Mouse (Mus musculus): ENCODE measurements around the gene Rab44. TPM values are rescaled to one million over a fixed set of nuclear protein-coding genes. Genes with fewer than 3 reads are reported as not detected.
A peak's percentile ranks its signal among the peaks of the same experiment; 100 is the strongest.
"Not testable (repeated sequence)": the region's sequence is repeated elsewhere in the genome, so short reads cannot be mapped to it uniquely, and the experiment has no call there.

Gene Rab44
- polyA plus RNA-seq, 1 experiment from 2014 or later, result 0.08 TPM

GRCm38 (mm10) chr17:29095201-29095733 is 18.7 kb upstream of the Rab44 start:
- Histone ChIP-seq H3K9ac (ENCODE audit: low read depth, low read length) (peak overlapping the region; percentile 84), H3K4me1 (ENCODE audit: control insufficient read depth, insufficient read depth, low read length) (peaks cover 8% of the 10 kb centered on the region), H3K4me2 (ENCODE audit: low read length) (peak overlapping the region; percentile 89), H3K9me3 (replicated peaks; ENCODE audit: control insufficient read depth, low read length, poor library complexity, severe bottlenecking) (no peaks in the 10 kb centered on the region), H3K36me3 (ENCODE audit: control insufficient read depth, insufficient read depth, low read length) (peaks cover 11% of the 10 kb centered on the region), H3K27ac (ENCODE audit: low read length) (peak overlapping the region; percentile 65), H3K27me3 (ENCODE audit: control insufficient read depth, insufficient read depth, low read depth, low read length) (no peaks in the 10 kb centered on the region), H3K4me3 (ENCODE audit: low read depth, low read length) (peak overlapping the region; percentile 64)
- peak; percentile 89 for ATAC-seq
- under 1% methylated on average over 44 of the region's 44 CpGs for WGBS

GRCm38 (mm10) chr17:29096245-29096644 is 17.7 kb upstream of the Rab44 start:
- H3K27ac ChIP-seq (ENCODE audit: low read length), result no peak overlapping the region
- no peaks in the 10 kb centered on the region for H3K27me3 ChIP-seq (ENCODE audit: control insufficient read depth, insufficient read depth, low read depth, low read length)
- no peak overlapping the region for H3K4me2 ChIP-seq (ENCODE audit: low read length)
- no peak overlapping the region for H3K9ac ChIP-seq (ENCODE audit: low read depth, low read length)
- peaks cover 13% of the 10 kb centered on the region for H3K36me3 ChIP-seq (ENCODE audit: control insufficient read depth, insufficient read depth, low read length)
- WGBS, result 88% methylated on average over 6 of the region's 6 CpGs
- H3K9me3 ChIP-seq (replicated peaks; ENCODE audit: control insufficient read depth, low read length, poor library complexity, severe bottlenecking), result no peaks in the 10 kb centered on the region
- H3K4me1 ChIP-seq (ENCODE audit: control insufficient read depth, insufficient read depth, low read length), result peaks cover 8% of the 10 kb centered on the region
- no peak for ATAC-seq
- H3K4me3 ChIP-seq (ENCODE audit: low read depth, low read length), result no peak overlapping the region

- 60% methylated on average over 7 of the region's 7 CpGs for WGBS
- H3K4me3 ChIP-seq (ENCODE audit: low read depth, low read length), result no peak overlapping the region
- peaks cover 13% of the 10 kb centered on the region for H3K36me3 ChIP-seq (ENCODE audit: control insufficient read depth, insufficient read depth, low read length)
- peaks cover 8% of the 10 kb centered on the region for H3K4me1 ChIP-seq (ENCODE audit: control insufficient read depth, insufficient read depth, low read length)
- no peak overlapping the region for H3K9ac ChIP-seq (ENCODE audit: low read depth, low read length)
- no peak for ATAC-seq
- no peak overlapping the region for H3K4me2 ChIP-seq (ENCODE audit: low read length)
- H3K9me3 ChIP-seq (replicated peaks; ENCODE audit: control insufficient read depth, low read length, poor library complexity, severe bottlenecking), result no peaks in the 10 kb centered on the region
- H3K27me3 ChIP-seq (ENCODE audit: control insufficient read depth, insufficient read depth, low read depth, low read length), result no peaks in the 10 kb centered on the region
- no peak overlapping the region for H3K27ac ChIP-seq (ENCODE audit: low read length)
Measured at GRCm38 (mm10) chr17:29096851-29097561, 16.9 kb upstream of the Rab44 start.

- H3K4me1 ChIP-seq (ENCODE audit: control insufficient read depth, insufficient read depth, low read length), result peaks cover 6% of the 10 kb centered on the region
- H3K4me2 ChIP-seq (ENCODE audit: low read length), result no peak overlapping the region
- no peak for ATAC-seq
- 94% methylated on average over 24 of the region's 24 CpGs for WGBS
- no peak overlapping the region for H3K27ac ChIP-seq (ENCODE audit: low read length)
- no peaks in the 10 kb centered on the region for H3K27me3 ChIP-seq (ENCODE audit: control insufficient read depth, insufficient read depth, low read depth, low read length)
- no peaks in the 10 kb centered on the region for H3K9me3 ChIP-seq (replicated peaks; ENCODE audit: control insufficient read depth, low read length, poor library complexity, severe bottlenecking)
- H3K9ac ChIP-seq (ENCODE audit: low read depth, low read length), result no peak overlapping the region
- H3K4me3 ChIP-seq (ENCODE audit: low read depth, low read length), result no peak overlapping the region
- peaks cover 13% of the 10 kb centered on the region for H3K36me3 ChIP-seq (ENCODE audit: control insufficient read depth, insufficient read depth, low read length)
Measured at GRCm38 (mm10) chr17:29098291-29098690, 15.7 kb upstream of the Rab44 start.

- no peak overlapping the region for H3K4me2 ChIP-seq (ENCODE audit: low read length)
- H3K9me3 ChIP-seq (replicated peaks; ENCODE audit: control insufficient read depth, low read length, poor library complexity, severe bottlenecking), result no peaks in the 10 kb centered on the region
- H3K4me1 ChIP-seq (ENCODE audit: control insufficient read depth, insufficient read depth, low read length), result peaks cover 6% of the 10 kb centered on the region
- no peak overlapping the region for H3K27ac ChIP-seq (ENCODE audit: low read length)
- ATAC-seq, result no peak
- H3K36me3 ChIP-seq (ENCODE audit: control insufficient read depth, insufficient read depth, low read length), result peaks cover 13% of the 10 kb centered on the region
- H3K27me3 ChIP-seq (ENCODE audit: control insufficient read depth, insufficient read depth, low read depth, low read length), result no peaks in the 10 kb centered on the region
- no peak overlapping the region for H3K9ac ChIP-seq (ENCODE audit: low read depth, low read length)
- 82% methylated on average over 8 of the region's 8 CpGs for WGBS
- H3K4me3 ChIP-seq (ENCODE audit: low read depth, low read length), result no peak overlapping the region
Measured at GRCm38 (mm10) chr17:29099076-29099475, 14.9 kb upstream of the Rab44 start.

GRCm38 (mm10) chr17:29100627-29101026 is 13.3 kb upstream of the Rab44 start:
- H3K4me2 ChIP-seq (ENCODE audit: low read length), result no peak overlapping the region
- peaks cover 13% of the 10 kb centered on the region for H3K36me3 ChIP-seq (ENCODE audit: control insufficient read depth, insufficient read depth, low read length)
- no peaks in the 10 kb centered on the region for H3K27me3 ChIP-seq (ENCODE audit: control insufficient read depth, insufficient read depth, low read depth, low read length)
- no peak overlapping the region for H3K27ac ChIP-seq (ENCODE audit: low read length)
- no peaks in the 10 kb centered on the region for H3K9me3 ChIP-seq (replicated peaks; ENCODE audit: control insufficient read depth, low read length, poor library complexity, severe bottlenecking)
- ATAC-seq, result no peak
- no peak overlapping the region for H3K9ac ChIP-seq (ENCODE audit: low read depth, low read length)
- peaks cover 4% of the 10 kb centered on the region for H3K4me1 ChIP-seq (ENCODE audit: control insufficient read depth, insufficient read depth, low read length)
- no peak overlapping the region for H3K4me3 ChIP-seq (ENCODE audit: low read depth, low read length)
- WGBS, result 93% methylated on average over 7 of the region's 7 CpGs

GRCm38 (mm10) chr17:29110356-29110755 is 3.6 kb upstream of the Rab44 start:
- not testable (repeated sequence) for H3K36me3 ChIP-seq (ENCODE audit: control insufficient read depth, insufficient read depth, low read length); H3K4me3 ChIP-seq (ENCODE audit: low read depth, low read length); H3K9me3 ChIP-seq (replicated peaks; ENCODE audit: control insufficient read depth, low read length, poor library complexity, severe bottlenecking); H3K27ac ChIP-seq (ENCODE audit: low read length); H3K27me3 ChIP-seq (ENCODE audit: control insufficient read depth, insufficient read depth, low read depth, low read length); H3K4me1 ChIP-seq (ENCODE audit: control insufficient read depth, insufficient read depth, low read length); ATAC-seq; H3K4me2 ChIP-seq (ENCODE audit: low read length); H3K9ac ChIP-seq (ENCODE audit: low read depth, low read length)
- WGBS, result 87% methylated on average over 6 of the region's 6 CpGs

GRCm38 (mm10) chr17:29111332-29111731 is 2.6 kb upstream of the Rab44 start:
- Histone ChIP-seq H3K9me3 (replicated peaks; ENCODE audit: control insufficient read depth, low read length, poor library complexity, severe bottlenecking) (no peaks in the 10 kb centered on the region), H3K27me3 (ENCODE audit: control insufficient read depth, insufficient read depth, low read depth, low read length) (no peaks in the 10 kb centered on the region), H3K27ac (ENCODE audit: low read length) (no peak overlapping the region), H3K4me3 (ENCODE audit: low read depth, low read length) (no peak overlapping the region), H3K4me1 (ENCODE audit: control insufficient read depth, insufficient read depth, low read length) (no peaks in the 10 kb centered on the region), H3K9ac (ENCODE audit: low read depth, low read length) (no peak overlapping the region), H3K36me3 (ENCODE audit: control insufficient read depth, insufficient read depth, low read length) (no peaks in the 10 kb centered on the region), H3K4me2 (ENCODE audit: low read length) (no peak overlapping the region)
- no peak for ATAC-seq
- 88% methylated on average over 5 of the region's 5 CpGs for WGBS

- WGBS, result 70% methylated on average over 12 of the region's 12 CpGs
- no peak for ATAC-seq
- Histone ChIP-seq H3K9me3 (replicated peaks; ENCODE audit: control insufficient read depth, low read length, poor library complexity, severe bottlenecking) (no peaks in the 10 kb centered on the region), H3K4me2 (ENCODE audit: low read length) (no peak overlapping the region), H3K27me3 (ENCODE audit: control insufficient read depth, insufficient read depth, low read depth, low read length) (no peaks in the 10 kb centered on the region), H3K27ac (ENCODE audit: low read length) (no peak overlapping the region), H3K9ac (ENCODE audit: low read depth, low read length) (no peak overlapping the region), H3K4me3 (ENCODE audit: low read depth, low read length) (no peak overlapping the region), H3K36me3 (ENCODE audit: control insufficient read depth, insufficient read depth, low read length) (no peaks in the 10 kb centered on the region), H3K4me1 (ENCODE audit: control insufficient read depth, insufficient read depth, low read length) (no peaks in the 10 kb centered on the region)
Measured at GRCm38 (mm10) chr17:29116023-29116422, 2.1 kb downstream of the Rab44 start.

All from midbrain, embryonic 16.5 days (tissue).